Mouse (Mus musculus) spleen, adult 12 weeks (tissue): ENCODE results near the gene Ccdc34.

ENCODE experiments used
- DNase-seq: peaks from one replicate; pipeline ENCODE4 v3.0.0; 2022; ENCODE audit warnings: low spot score

The Ccdc34 gene

GRCm38 (mm10) chr2:109996411-109996810, 21.2 kb upstream of the Ccdc34 start:
- DNase-seq, result no peak

- no peak for DNase-seq
Measured at GRCm38 (mm10) chr2:110004668-110005067, 12.9 kb upstream of the Ccdc34 start.

- no peak for DNase-seq
Measured at GRCm38 (mm10) chr2:110005164-110005563, 12.5 kb upstream of the Ccdc34 start.

GRCm38 (mm10) chr2:110005596-110006239, 11.9 kb upstream of the Ccdc34 start:
- DNase-seq, result no peak

- no peak for DNase-seq
Measured at GRCm38 (mm10) chr2:110007423-110008267, 10.0 kb upstream of the Ccdc34 start.

- DNase-seq, result no peak
Measured at GRCm38 (mm10) chr2:110009449-110009848, 8.2 kb upstream of the Ccdc34 start.

GRCm38 (mm10) chr2:110012184-110012725, 5.4 kb upstream of the Ccdc34 start:
- no peak for DNase-seq

- no peak for DNase-seq
Measured at GRCm38 (mm10) chr2:110017087-110017486, 530 bp upstream of the Ccdc34 start.

- no peak for DNase-seq
Measured at GRCm38 (mm10) chr2:110019656-110020055, 2.0 kb downstream of the Ccdc34 start.

GRCm38 (mm10) chr2:110020430-110020829, 2.8 kb downstream of the Ccdc34 start:
- no peak for DNase-seq

GRCm38 (mm10) chr2:110036265-110036664, 18.6 kb downstream of the Ccdc34 start:
- DNase-seq, result no peak

GRCm38 (mm10) chr2:110036665-110037064, 19.0 kb downstream of the Ccdc34 start:
- no peak for DNase-seq

GRCm38 (mm10) chr2:110037221-110037620, 19.6 kb downstream of the Ccdc34 start:
- no peak for DNase-seq

- no peak for DNase-seq
Measured at GRCm38 (mm10) chr2:110038341-110038740, 20.7 kb downstream of the Ccdc34 start.

- DNase-seq, result no peak
Measured at GRCm38 (mm10) chr2:110042861-110043760, 25.5 kb downstream of the Ccdc34 start.

GRCm38 (mm10) chr2:110058424-110058823, 40.8 kb downstream of the Ccdc34 start:
- no peak for DNase-seq

- no peak for DNase-seq
Measured at GRCm38 (mm10) chr2:110063131-110063530, 45.5 kb downstream of the Ccdc34 start.

GRCm38 (mm10) chr2:110068916-110069315, 51.3 kb downstream of the Ccdc34 start:
- DNase-seq, result no peak

GRCm38 (mm10) chr2:110073023-110073422, 55.4 kb downstream of the Ccdc34 start:
- no peak for DNase-seq

GRCm38 (mm10) chr2:110074646-110075452, 57.2 kb downstream of the Ccdc34 start:
- no peak for DNase-seq

- DNase-seq, result no peak
Measured at GRCm38 (mm10) chr2:110077240-110077639, 59.6 kb downstream of the Ccdc34 start.
